Mouse (Mus musculus): ENCODE data around the gene Pltp.
"Not testable (repeated sequence)": the region's sequence is repeated elsewhere in the genome, so short reads cannot be mapped to it uniquely, and the experiment has no call there.

The Pltp gene

DNA sequence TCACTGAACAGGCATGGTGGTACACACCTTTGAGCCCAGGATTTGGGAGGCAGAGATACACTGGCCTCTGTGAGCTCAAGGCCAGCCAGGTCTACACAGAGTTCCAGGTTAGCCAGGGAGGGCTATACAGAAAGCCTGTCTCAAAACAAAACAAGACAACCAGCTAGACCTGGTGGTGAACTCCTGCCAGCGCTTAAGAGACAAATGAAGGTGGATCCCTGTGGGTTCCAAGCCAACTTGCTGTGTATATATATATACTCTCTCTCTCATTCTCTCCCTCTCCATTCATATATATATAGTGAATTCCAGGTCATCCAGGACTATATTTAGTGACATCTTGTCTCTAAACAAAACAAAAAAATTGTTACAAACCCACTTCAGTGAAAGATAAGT, 53.6 kb downstream of the Pltp start:
- no peak for DNase-seq

DNA sequence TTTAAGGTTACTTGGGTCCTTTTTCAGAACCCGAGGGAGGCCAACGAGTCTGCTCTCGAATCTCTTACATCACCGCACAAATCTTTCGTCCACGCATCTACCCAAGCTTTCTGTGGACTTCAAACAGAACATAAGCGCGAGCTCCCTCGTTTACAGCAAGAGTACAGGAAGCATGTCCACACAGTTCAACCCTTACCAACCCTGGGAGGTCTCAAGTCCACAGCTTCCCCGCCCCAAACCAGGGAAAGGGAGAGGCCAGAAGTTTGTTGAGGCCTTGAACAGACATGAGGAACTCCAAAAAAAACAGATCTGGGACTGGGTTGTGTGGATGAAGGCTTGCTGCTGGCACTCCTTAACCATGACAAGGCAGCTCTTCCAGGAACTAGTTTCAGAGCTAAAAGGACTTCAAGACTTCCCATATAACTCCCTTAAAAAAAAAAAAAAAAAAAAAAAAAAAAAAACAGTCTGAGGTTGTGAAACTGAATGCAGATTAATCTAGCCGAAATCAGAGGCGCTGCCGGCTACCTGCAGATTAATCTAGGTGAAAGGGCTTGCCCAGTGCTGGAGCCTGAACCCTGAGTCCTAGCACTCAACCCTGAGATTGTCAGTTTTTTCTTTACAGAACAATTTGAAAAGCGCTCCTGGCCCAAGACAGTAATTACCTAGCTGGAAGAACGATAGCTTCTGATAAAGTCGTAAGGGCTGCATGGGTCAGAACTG, 54.1 kb downstream of the Pltp start:
- no peak for DNase-seq

DNA sequence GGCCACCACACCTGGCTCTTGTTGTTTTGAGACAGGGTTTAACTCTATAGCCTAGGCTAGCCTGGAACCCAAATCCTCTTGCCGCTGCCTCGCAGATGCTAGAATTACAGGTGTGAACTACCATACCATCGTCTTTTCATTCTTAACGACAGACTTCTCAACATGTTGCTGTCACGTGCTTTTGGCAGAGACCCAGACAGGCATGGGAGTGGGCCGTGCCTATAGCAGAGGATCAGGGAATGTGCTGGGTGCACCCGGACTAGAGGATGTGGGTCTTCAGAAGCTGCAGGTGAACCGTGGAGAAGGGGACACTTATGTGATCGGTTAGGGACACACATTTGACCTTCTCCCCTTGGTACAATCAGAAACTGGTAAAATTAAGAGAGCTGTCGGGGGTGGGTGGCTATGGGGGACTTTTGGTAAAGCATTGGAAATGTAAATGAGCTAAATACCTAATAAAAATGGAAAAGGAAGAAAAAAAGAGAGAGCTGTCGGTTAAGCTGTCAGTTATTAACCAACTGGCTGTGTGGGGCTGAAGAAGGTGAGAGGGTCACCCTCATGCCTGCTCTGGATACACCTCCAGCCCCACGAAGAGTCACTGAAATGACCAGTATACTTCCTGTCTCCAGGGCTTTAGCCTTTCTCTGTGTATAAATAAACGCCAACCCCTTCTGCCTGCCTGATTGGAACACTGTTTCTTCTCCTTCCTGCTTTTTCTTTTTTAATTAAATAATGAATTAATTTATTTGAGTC, 57.1 kb downstream of the Pltp start:
- DNase-seq, result no peak

DNA sequence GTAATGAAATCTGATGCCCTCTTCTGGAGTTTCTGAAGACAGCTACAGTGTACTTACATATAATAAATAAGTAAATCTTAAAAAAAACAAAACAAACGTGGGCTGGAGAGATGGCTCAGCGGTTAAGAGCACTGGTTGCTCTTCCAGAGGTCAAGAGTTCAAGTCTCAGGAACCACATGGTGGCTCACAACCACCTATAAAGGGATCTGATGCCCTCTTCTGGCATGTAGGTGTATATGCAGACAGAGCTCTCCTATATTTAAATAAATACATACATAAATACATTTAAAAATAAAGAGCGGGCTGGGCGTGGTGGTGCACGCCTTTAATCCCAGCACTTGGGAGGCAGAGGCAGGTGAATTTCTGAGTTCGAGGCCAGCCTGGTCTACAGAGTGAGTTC, 59.0 kb downstream of the Pltp start:
- not testable (repeated sequence) for DNase-seq

DNA sequence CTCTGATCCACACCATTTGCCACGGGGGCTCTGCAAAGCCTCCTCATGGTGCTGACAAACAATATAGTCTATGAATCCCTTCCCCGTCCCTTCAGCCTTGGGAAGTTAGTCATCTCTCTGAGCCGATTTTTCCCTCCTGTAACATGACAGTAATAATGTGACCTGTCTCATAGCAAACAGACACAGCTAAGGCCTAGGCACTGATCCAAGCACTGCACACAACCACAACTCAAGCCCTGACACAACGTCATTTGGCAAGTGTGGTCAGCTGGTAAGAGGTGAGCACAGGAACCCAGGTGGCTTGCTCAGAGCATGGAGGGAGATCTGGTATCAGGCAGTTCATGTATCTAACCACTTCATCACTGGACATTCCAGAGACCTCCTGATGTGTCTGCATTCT, 61.6 kb downstream of the Pltp start:
- no peak for DNase-seq

DNA sequence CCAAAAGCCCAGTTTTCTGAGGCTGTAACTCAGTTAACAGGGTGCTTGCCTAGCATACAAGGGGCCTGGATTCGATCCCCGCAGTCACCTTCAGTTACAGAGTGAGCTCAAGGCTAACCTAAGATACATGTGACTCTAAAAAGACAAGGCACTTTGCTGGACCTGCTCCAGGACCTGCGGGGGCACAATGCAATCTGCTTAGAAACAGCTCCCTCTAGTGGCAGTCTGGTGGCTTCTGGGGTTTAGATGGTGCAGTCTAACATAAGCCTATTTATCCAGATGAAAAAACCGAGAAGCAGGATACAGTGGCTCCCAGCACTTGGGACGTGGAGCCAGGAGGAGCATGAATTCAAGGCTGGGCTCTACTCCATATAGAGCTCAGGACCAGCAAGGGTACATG, 63.2 kb downstream of the Pltp start:
- DNase-seq, result peak; percentile 82

DNA sequence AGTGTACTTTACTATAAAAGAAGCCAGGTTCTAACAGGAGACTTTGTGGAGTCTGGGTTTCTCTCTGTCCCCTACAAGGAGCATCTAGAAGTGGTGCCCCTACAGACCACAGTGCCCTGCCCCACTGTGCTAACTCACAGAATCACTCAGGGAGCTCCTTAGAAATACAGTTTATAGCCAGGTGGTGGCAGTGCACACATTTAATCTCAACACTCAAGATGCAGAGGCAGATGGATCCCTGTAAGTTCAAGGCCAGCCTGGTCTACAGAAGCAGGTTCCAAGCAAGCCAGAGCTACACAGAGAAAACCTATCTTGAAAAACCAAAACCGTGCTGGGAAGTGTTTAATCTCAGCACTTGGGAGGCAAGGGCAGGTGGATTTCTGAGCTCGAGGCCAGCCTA, 63.7 kb downstream of the Pltp start:
- no peak for DNase-seq

DNA sequence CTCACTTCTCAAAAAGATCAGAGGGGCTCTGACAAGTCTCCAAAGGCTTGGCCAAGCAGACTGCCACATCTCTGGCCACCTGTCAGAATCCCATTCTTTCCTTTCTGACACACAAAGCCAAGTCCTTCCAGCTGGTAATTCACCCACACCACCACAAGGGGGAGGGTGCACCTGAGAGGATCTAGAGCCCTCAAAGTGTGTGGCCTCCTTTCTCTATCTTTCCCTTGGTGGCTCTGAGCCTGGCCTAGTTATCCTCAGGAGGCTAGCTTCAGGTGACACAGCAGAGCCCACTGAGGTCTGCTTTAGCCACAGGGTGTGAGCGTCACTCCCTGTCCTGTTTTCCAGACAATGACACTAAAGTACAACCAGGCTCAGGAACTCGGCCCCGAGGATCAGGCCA, 64.3 kb downstream of the Pltp start:
- DNase-seq, result peak; percentile 72

DNA sequence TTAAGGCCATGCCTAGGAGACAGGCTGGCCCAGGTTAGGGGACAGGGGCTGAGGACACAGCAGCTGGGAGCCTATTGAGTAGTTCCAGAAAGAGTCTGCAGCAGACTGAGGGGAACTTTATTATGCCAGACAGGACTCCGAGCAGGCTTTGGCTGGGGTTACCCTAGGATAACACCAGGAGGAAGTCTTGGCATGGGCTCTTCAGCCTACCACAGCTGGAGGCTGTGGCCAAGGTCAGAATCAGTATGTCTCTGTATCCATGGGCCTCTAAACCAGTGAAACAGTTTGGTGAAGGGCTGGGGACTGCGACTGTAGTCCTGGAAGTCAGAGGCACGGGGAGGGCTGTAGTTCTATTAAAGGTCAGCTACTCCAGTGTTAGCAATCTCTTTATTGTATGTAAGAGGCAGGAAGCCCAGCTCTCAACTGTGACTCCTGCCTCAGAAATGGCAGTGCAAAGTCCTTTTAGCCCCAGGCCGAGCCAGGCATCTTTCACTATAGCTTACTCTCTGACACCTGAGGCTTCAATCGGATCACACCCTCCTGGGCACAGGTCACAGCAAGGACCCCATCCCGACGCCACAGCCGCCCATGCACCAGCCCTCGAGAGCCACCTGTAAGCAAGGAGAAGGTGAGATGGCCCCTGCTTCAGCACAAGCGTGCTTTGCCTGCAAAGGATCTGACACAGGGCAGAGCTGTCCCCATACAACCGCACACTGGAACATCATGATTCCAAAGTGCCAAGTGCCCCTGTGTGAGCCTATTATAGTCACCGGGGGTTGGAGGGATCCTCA, 64.9 kb downstream of the Pltp start:
- no peak for DNase-seq

DNA sequence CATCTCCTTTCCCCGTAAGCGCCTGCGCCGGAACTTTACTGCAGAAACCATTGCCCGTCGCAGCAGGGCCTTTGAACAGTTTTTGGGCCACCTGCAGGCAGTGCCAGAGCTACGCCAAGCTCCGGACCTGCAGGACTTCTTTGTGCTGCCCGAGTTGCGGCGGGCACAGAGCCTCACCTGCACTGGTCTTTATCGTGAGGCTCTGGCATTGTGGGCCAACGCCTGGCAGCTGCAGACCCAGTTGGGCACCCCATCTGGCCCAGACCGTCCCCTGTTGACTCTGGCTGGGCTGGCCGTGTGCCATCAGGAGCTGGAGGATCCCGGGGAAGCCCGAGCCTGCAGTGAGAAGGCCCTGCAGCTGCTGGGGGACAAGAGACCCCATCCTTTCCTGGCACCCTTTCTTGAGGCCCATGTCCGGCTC, 65.7 kb downstream of the Pltp start:
- DNase-seq, result peak; percentile 56

DNA sequence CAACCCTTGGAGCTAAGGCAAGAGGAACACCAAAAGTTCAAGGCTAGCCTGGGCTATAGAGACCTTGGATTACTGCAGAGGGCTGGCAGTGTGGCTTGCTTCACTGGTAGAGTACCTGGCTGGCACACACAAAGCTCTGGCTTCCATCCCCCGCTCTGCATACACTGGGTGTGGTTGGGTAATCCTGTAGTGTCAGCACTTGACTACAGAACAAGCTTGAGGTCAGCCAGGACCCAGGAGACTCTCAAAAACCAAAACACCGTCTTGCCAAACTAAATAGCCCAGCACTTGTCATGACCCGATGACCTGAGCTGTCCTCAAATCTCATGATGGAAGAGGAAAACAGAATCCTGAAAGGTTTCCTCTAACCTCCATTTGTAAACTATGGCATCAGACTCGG, 67.1 kb downstream of the Pltp start:
- no peak for DNase-seq

All from cerebellum, adult 11 months (tissue).